Mouse (Mus musculus): ENCODE data around the gene Fam216a.

GRCm38 (mm10) chr5:122318100-122318499 lies 54.1 kb downstream of the Fam216a start:
- no peak for TF ChIP-seq USF1 (IDR thresholded peaks at IDR 0.05; ENCODE audit: low read depth, low read length)
- TF ChIP-seq GABPA (IDR thresholded peaks at IDR 0.05; ENCODE audit: low read depth, low read length) = no peak
- TF ChIP-seq POLR2AphosphoS2 (IDR thresholded peaks at IDR 0.05; ENCODE audit: low read length) = no peak
- TF ChIP-seq TAL1 (IDR thresholded peaks at IDR 0.05; ENCODE audit: low read length) = no peak
- no peak for TF ChIP-seq BHLHE40 (IDR thresholded peaks at IDR 0.05; ENCODE audit: borderline replicate concordance, low read depth, low read length)
- TF ChIP-seq ZKSCAN1 (IDR thresholded peaks at IDR 0.05; ENCODE audit: low read depth, low read length) = no peak
